Mouse (Mus musculus) thymus, postnatal 4 days (tissue): ENCODE results near the gene Hcn2.
A peak's percentile ranks its signal among the peaks of the same experiment; 100 is the strongest.

ENCODE experiments used
- DNase-seq: peaks from one replicate; pipeline ENCODE4 v3.0.0; 2021

Gene Hcn2

GRCm38 (mm10) chr10:79716254-79716987 lies at the start of gene Hcn2:
TSS of gene Hcn2 (plus strand) at chr10:79716634.
- DNase-seq, result no peak

- no peak for DNase-seq
Observed at GRCm38 (mm10) chr10:79668076-79668475, 48.4 kb upstream of the Hcn2 start.

GRCm38 (mm10) chr10:79668771-79669575 lies 47.5 kb upstream of the Hcn2 start, which contains the start of gene Tpgs1:
TSS of gene Tpgs1 (plus strand) at chr10:79669369.
- peak; percentile 89 for DNase-seq

- DNase-seq, result peak; percentile 89
Observed at GRCm38 (mm10) chr10:79669576-79670057, 46.8 kb upstream of the Hcn2 start.

GRCm38 (mm10) chr10:79670071-79670888 lies 46.2 kb upstream of the Hcn2 start:
- DNase-seq, result no peak

GRCm38 (mm10) chr10:79671396-79672087 lies 44.9 kb upstream of the Hcn2 start:
- DNase-seq, result no peak

GRCm38 (mm10) chr10:79672088-79672455 lies 44.4 kb upstream of the Hcn2 start:
- DNase-seq, result no peak

- DNase-seq, result no peak
Observed at GRCm38 (mm10) chr10:79673054-79673453, 43.4 kb upstream of the Hcn2 start.

GRCm38 (mm10) chr10:79675346-79676035 lies 40.9 kb upstream of the Hcn2 start:
- no peak for DNase-seq

- DNase-seq, result peak; percentile 50
Observed at GRCm38 (mm10) chr10:79680606-79681495, 35.6 kb upstream of the Hcn2 start.

GRCm38 (mm10) chr10:79681591-79682245 lies 34.7 kb upstream of the Hcn2 start, which contains the start of gene Cdc34:
TSS of gene Cdc34 (plus strand) at chr10:79682195.
- DNase-seq, result peak; percentile 98

- peak; percentile 54 for DNase-seq
Observed at GRCm38 (mm10) chr10:79682551-79682915, 33.9 kb upstream of the Hcn2 start.

- peak; percentile 89 for DNase-seq
Observed at GRCm38 (mm10) chr10:79682916-79683582, 33.4 kb upstream of the Hcn2 start.

- DNase-seq, result no peak
Observed at GRCm38 (mm10) chr10:79683726-79684640, 32.5 kb upstream of the Hcn2 start.

GRCm38 (mm10) chr10:79684770-79685600 lies 31.4 kb upstream of the Hcn2 start:
- no peak for DNase-seq

GRCm38 (mm10) chr10:79686219-79686618 lies 30.2 kb upstream of the Hcn2 start:
- no peak for DNase-seq

GRCm38 (mm10) chr10:79686691-79687090 lies 29.7 kb upstream of the Hcn2 start:
- no peak for DNase-seq
